Mouse (Mus musculus): ENCODE measurements at regions not wholly inside any gene's neighbourhood (a gene's known extent, or its start where the extent isn't known, plus 50 kb on each side); places are given as distances from the start of the nearest gene placed in this dataset.

DNA sequence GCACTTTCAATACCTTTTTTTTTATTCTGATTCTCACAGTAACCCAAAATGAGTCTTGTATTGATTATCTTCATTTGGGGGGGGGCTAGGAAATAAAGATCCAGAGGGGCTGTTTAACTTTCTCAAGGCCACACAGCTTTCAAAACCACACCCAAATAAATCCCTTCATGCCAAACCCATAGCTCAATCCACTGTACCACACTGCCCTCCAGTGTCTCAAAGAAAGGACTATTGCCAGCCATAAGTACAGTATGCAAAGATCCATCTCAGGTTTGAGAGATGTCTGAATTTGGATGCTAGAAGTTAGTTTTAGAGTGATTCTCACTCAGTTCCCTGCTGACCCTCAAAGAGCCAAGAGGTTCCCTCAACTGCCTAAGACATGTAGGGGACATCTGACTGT, 120.1 kb upstream of the Gm26657 start:
- DNase-seq (ENCODE audit: low spot score) = no peak

DNA sequence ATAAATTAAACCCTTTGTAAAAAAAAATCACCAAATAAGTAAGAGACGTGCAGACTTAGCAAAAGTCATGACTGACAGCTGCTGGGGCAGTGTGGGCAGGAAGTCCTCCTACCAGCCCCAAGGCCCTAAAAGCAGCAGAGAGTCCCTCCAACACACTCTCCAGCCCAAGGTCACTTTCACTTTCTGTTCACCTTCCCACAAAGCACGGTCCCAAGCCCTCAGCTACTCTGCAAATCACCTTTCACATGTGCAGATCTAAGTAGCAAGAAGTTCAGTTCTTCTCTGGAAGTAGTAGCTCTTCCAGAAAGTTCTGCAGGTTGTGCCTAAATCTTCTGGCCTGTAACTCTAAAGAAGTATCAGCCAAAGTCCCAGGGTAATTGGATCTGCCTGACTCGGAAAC, 120.8 kb upstream of the Gm26657 start:
- no peak for DNase-seq (ENCODE audit: low spot score)

DNA sequence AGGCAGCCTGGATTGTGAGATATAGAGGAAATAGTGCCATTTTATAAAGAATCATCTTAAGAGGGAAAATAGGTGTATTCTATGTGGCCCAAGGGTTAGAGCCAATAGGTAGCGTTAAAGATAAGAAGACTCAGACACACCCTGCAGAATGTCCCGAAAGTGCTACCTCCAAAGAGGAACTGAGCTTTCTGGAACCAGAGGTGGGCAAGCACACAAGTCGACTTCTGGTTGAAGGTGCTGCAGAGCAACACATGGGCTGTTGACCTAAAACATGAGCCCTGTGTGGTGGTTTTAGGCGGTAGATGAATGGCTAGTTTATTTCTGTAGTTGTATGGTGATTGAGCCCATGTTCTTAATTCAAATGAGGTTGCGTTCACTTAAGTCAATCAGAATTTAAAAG, 121.4 kb upstream of the Gm26657 start:
- no peak for DNase-seq (ENCODE audit: low spot score)

DNA sequence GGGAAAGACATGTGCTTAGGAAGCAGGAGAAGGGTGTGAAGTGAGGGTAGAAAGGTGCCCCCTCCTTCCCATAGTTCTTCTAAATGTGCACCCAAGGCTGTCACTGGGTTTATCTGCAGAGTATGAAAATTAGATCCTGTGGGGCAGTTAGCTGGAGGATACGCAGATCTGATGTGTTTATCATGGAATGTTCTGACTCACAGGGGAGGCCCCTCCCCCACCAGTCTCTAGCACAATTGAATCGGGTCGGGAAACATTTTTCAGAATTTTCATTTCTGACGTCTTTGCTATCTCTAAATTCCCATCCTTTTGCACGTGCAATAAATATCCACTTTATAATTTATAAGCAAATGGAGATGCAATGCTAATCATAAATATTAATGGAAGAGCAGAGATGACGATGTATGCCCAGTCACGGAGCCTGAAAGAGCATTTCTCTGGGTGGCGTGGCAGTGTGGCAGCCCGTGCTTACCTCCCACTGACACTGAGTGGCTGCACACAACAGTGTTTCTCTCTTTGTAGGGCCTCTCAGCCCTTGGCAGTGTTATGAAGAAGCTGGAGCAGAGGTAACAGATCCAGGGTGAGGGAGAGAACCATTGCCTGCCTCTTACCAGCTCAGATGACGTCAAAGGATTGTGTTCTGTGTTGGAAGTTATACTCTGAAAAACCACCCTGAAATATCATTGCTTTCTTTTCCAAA, 122.1 kb upstream of the Gm26657 start:
- DNase-seq (ENCODE audit: low spot score) = no peak

DNA sequence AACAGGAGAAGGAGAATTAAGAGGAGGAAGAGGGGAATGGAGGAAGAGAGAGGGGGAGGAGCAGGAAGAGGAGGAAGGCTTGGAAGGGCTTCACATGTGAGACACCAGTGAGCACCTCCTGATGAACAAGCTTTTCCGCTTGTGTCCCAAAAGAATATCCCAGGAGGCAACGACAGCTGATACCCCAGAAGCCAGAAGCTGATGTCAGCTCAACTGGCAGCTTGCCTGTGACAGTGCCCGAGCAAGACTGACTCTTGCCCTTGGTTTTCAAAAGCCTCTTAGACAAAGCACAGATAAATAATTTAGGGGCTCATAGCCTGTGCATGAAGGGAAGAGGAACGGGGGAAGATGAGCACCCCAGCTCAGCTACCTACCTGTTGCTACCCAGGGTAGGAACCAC, 127.5 kb upstream of the Gm26657 start:
- no peak for DNase-seq (ENCODE audit: low spot score)

DNA sequence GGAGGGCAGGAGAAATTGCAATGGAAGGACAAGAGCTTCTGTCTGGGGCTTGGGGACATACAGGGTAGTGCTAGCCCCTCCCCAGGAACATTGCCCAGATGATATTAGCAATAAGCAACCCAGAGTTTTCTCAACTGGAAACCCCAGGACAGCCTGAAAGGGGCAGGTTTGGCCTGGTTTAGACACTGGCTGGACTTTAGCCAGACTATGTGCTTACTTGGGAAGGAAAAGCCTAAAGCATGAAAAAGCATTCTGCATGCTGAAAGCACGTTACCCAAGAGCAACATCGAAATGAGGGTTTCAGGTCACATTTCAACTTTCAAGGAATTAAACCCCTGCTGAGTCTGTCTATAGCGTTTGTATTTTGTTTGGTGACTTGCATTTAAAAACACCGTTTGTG, 128.1 kb upstream of the Gm26657 start:
- DNase-seq (ENCODE audit: low spot score) = no peak

DNA sequence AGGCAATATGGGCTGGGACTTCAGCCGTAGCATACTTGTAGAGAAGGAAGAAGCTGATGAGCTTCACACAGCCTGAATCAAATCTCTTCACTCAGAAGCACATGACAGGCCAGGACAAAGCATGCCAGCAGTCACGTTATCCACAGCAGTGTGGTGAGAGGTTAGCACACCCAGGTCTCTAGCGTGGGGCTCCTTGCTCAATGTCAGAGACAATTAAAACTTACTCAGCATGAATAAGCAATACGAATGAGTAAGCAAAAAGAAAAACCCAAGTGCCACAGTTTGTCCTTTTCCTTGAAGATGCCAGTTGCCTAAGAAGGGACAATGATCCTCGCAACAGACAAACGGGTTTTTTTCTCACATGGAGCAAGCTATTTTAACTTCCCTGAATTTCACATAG, 129.6 kb upstream of the Gm26657 start:
- DNase-seq (ENCODE audit: low spot score) = no peak

DNA sequence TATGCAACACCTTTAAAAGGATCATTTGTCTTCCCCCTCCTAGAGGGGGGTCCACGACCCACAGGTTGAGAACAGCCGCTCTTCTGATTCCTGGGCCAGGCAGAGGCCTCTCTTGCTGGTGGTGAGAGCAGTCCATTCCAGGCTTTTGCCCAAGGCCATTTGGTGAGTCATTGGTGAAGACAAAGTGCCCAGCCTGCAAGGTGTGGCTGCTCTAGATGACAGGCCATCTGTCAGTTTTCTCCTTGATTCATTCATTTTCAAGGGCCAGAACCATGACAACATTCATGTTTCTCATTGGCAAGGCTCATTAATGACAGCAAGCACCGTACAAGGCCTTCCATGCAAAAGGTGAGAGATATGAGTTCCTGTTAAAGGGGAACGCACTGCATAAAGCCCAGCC, 131.2 kb upstream of the Gm26657 start:
- DNase-seq (ENCODE audit: low spot score) = no peak

DNA sequence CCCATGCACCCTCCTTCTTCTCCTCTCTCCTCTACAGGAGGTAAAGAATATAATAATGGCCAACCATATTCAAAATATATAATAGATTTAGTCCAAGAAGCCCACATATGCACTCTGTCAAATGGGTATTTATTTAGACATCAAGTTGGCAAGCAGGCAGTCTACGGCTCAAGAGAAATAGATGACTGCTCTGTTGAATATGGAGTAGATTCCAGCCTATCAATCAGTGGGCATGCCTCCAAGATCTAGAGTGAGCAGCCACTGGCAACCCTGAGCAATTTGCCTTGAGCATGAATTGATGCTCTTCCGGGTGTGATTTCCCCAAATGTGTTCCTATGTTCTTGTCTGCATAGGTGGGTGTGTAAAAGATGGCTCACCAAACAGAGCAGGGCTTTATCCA, 141.5 kb upstream of the Gm26657 start:
- no peak for DNase-seq (ENCODE audit: low spot score)

DNA sequence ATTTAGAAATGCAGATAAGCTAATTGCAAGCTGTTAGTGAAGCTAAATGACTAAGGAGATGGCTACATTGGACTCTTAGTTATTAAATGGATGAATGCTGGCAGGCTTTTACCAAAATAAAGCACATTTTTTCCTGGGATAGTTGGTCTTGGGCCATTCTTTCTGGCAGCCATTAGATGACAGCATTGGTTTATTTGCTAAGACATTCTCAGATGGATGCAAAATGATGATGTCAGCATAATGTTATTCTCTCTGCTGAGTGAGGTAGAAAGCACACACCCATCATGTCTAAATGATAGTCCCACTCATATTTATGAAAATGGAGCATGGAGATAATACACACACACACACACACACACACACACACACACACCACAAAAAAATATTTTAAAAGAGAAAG, 141.9 kb upstream of the Gm26657 start:
- DNase-seq (ENCODE audit: low spot score) = no peak

DNA sequence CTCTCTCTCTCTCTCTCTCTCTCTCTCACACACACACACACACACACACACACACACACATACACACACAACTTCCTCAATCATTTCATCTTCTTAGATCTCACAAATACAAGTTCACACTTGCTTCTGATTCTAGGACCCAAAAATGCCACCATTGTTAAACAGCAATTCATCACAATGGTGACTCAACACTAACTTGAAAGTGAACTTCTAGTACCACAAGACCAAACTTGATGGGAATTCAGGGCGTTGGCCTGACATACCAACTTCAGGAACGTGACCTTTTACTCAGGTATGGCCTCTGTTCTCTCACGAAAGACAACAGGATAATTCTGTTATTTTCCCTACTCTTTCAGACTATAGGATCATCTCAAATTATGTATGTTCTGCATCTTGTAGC, 157.5 kb upstream of the Gm26657 start:
- no peak for DNase-seq (ENCODE audit: low spot score)

DNA sequence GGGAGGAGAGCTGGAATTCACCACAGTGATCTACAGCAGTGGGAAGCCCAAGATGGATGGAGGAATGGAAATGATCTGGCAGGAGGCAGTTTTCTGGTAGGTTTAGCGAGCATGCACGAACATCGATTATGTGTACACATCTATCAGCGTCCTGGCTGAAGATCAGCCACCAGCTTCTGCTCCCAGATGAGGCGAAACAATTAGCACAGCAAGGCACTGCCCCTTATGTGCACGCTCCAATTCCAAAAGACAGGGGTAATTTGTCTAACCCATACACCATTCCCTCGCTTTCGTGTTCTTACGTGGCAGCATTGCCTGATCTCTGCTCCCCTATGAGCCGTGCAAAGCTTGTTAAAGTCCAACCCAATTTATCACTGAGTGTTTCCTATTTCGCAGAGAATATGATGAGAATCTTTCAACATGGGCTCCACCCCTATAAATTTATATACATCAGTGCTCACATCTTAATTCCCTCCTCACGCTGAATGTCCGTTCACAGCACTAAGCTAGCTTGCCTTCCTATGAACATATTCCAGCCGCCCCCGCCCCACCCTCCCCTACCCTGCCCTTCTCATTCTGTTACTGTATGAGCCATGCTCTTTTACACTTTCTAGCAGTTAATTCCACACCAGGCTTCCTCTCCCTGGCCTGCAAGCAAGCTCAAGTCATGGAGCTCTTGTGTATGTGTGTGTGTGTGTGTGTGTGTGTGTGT, 162.9 kb upstream of the Gm26657 start:
- no peak for DNase-seq (ENCODE audit: low spot score)

DNA sequence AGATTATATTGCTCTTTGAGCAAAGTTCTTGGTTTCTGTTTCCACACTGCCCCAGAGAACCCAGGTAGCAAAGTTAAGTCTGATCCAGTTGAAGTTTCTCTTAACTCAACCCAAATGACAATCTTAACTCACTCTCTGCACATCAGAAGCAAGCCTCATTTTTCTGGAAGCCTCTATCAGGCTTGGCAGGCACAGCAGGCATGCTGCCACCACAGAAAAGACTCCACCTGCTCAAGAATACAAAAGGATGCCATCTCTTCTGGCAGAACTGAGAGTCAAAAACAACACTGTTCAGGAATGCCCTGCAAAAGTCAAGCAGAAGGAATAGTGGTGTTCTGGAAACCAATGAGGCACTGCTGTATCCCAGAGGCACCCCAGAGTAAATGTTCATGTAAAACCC, 187.7 kb upstream of the Gm26657 start:
- no peak for DNase-seq (ENCODE audit: low spot score)

DNA sequence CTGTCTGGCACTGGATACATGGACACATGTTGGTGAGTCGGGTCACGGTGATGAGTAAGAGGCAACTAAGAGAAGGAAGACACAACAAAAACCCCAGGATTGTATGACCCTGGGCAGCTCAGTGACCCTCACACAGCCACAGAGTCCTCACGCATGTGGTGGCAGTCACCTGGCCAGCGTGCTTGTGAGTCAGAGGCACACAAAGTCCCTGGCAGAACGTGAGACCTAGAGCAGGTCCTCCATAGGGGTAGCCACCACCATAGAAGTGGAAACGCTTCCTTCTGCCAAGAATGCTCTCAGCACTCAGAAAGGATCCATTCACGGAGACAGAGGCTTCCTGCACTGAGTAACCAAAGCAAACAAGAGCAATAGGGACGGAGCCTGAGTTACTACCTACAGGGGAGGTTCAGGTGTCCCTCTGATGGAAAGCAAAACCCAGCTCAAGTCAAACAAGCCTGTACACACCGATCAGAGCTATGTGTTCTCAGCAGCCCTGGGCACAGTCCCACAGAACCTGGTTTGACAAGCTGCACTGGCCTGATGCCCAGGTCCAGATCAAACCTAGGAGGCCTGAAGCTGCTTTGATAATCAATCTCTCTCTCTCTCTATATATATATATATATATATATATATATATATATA, 206.4 kb upstream of the Gm26657 start:
- no peak for DNase-seq (ENCODE audit: low spot score)

DNA sequence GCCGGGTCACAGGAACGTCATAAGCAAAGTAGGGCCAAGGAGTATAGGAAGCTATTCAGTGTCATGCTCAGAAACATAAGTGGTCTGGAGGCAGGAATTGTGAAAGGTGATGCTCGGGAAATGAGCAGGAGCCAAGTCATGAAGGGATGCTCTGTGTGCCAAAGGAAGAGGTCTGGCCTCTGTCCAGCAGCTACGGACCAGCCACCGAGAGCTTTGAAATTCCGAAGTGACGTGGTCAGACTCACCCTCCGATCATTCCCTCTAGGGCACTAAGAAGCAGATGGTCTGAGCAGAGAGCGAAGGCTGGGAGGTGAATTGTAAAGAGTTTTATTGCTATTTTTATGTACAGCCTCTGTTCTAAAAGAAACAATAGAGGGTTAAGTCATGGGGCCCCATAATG, 206.9 kb upstream of the Gm26657 start:
- DNase-seq (ENCODE audit: low spot score) = no peak

DNA sequence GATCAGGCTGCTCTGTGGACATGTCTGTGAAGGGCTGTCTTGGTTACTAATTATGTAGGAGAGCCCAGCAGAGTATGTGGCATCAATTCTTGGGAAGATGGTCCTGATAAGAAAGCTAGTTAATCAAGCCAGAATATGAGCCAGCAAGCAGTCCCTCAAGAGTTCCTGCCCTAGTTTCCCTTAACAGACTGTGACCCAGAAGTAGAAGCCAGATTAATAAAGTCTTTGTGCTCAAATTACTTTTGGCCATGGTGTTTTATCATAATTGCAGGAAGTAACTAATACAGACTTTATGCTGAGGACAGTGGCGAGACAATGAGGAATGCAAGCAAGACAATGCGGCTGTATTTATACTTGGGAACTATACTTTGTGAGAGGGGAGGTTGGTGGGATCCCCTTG, 211.3 kb upstream of the Gm26657 start:
- no peak for DNase-seq (ENCODE audit: low spot score)

DNA sequence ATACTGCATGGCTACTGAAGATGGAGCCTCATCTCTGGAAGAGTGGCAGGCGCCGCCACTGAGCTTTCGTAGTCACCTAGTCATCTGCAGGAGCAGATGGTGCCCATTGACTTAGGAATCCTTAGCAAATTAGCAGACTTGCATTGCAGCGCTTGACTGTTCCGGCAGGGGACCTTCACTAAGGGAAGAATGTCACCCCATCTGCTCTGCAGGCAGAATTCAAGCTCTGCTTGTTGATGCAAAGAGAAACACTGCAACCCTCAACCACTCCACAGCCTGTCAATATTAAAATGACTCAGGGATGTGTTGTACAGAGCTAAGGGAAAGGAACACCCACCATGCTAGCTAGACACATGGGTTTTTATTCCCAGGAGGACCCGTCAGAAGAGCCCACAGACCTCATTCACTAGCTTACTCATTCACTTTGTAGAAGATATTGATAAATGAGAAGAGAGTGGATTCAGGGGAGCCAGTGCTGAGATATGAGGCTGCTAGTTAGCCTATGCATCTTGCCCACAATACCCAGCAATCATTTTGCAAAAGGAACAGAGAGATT, 215.4 kb upstream of the Gm26657 start:
- DNase-seq (ENCODE audit: low spot score) = no peak

DNA sequence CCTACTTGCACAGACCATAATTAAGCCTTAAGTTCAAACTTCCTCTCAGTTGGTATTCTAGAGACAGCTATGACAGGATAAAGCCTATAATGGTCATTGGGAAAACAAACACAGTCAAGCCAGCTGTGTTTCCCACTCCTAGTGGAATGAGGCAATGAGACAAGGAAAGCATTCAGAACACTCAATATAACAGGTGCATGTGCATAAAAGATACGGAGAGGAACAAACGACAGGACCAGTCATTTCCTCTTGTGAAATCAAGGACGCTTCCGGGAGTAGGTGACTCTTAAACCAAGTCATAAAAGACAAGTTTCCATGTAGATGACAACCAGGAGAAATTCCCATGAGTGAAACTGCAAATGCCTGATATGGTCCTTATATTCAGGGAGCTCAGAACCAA, 232.1 kb upstream of the Gm26657 start:
- DNase-seq (ENCODE audit: low spot score) = no peak

DNA sequence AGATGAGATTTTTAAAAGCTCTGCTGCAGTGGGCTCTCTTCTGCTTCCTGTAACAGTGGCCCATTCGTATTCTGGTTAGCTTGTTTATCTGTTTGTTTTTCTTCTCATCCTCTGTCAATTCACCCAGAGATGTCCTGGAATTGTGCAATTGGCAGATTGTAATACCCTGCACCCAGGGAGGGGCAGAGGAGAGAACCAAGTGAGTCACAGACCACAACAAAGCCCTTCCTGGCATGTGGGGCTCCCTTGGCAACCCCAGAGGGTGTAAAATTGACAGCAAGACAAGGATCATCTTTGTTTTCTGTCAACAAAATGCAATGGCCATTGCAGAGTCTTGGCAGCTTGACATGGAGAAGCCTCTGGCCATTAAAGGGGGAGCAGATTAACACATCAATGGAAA, 233.1 kb upstream of the Gm26657 start:
- DNase-seq (ENCODE audit: low spot score) = peak; percentile 14

DNA sequence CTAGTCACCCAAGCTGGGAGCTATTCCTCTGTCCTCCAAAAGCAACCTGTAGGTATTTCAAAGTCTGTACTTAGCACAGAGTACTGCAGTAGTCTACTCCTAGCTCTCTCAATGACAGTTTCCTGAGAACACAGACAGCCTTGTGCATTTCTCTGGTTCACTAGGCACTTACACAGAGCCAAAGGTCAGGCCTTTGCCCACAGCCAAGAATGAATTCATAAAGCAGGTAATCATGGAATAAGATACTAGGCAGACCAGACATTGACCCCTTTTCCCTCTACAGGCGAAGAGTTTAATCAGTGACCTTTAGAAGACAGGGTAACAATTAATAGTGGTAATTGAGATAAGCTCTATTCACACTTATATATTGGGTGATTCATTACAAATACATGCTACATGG, 233.8 kb upstream of the Gm26657 start:
- no peak for DNase-seq (ENCODE audit: low spot score)

DNA sequence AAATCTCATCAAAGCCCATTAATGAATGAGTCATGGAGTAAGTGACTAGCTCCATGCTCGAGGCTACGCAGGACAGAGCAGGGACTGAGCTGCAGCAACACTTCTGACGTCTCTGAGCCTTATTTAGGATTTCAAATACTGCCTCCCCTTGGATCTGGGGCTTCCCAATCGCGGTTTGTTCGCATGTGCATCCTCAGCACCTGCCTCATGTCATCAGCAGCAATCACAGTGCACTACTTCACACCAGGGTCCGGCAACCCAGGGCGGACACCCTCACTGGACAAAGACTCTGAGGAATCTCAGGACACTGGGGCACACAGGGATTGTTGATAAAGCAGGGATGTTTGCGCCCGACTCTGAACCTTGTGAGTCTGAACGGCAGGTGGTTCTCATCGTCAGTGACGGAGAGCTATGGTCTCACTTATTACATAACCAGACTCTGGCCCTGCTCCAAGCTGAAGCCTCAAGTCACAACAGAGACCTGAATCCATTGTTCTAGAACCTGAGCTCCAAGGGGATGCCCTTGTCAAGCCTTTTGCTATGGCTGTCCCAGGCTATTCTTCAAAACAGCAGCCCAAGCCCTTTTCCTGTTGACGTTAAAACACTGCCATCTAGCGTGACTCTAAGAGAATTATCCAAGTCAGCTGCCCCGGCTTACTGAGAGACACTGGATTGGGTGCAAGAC, 247.2 kb upstream of the Gm26657 start:
- peak; percentile 53 for DNase-seq (ENCODE audit: low spot score)

DNA sequence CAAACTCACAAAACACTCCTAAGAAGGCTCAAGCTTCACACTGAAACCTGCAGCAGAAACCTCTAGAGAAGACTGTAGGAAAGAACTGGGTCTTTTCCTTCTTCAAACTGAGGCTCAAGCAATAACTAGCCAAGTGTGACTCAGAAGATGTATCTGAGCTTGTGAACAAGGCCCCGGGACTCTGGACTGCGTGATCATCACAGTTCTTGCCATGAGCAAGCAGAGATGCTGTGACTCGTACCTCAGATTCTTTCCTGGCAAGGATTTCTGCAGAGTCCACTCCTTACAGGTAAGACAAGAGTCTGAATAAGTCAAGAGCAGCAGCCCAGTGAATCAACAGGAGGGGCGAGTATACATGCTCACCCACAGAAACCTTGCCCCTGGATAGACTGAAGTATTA, 250.5 kb upstream of the Gm26657 start:
- no peak for DNase-seq (ENCODE audit: low spot score)

DNA sequence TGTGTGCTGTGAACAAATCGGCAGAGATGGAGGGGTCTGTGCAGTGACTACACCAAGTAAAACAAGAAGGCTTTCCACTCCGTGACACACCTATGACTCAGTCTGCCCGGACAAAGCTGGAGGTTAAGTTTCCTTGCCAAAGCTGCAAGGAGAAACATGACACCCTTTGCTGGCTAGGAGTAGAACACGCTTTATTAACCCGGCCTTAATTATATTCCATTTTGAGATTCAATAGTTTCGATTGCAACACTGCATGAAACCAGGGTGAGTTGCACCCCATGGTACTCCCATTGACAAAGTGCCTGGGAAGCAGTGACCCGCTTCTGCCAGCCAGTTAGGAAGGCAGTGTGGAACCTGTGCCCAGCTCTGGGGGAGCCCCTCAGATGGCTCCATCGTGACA, 256.2 kb upstream of the Gm26657 start:
- no peak for DNase-seq (ENCODE audit: low spot score)
